Mouse (Mus musculus) stomach, embryonic 14.5 days (tissue): ENCODE measurements around the gene Kcnk12. TPM values are rescaled to one million over a fixed set of nuclear protein-coding genes. Genes with fewer than 3 reads are reported as not detected.

Experiments used
- ATAC-seq: fragments of 200-750 bp; cut with Nextera tagmentation; 2 replicates; pipeline ENCODE4 v1.8.0; 2017; ENCODE audit warnings: low read depth, moderate TSS enrichment; ENCODE audit not compliant: insufficient number of reproducible peaks, insufficient read depth, low FRiP score
- H3K27ac ChIP-seq: fragments of 300-500 bp; sonication (generic); 2 replicates; pipeline ENCODE4 v1.5.1; 2014; ENCODE audit warnings: mild to moderate bottlenecking, low read length, moderate library complexity, mixed read lengths
- H3K27me3 ChIP-seq: fragments of 300-500 bp; sonication (generic); 2 replicates; pipeline ENCODE4 v1.6.1; 2014; ENCODE audit warnings: low read length, control low read depth, mixed read lengths; ENCODE audit not compliant: control insufficient read depth, insufficient read depth
- H3K36me3 ChIP-seq: fragments of 300-500 bp; sonication (generic); 2 replicates; pipeline ENCODE4 v1.6.1; 2014; ENCODE audit warnings: mild to moderate bottlenecking, control low read depth, low read length, moderate library complexity, mixed read lengths; ENCODE audit not compliant: control insufficient read depth, insufficient read depth
- H3K4me1 ChIP-seq: fragments of 300-500 bp; sonication (generic); 2 replicates; pipeline ENCODE4 v1.6.1; 2014; ENCODE audit warnings: low read length, control low read depth, mixed read lengths; ENCODE audit not compliant: control insufficient read depth, insufficient read depth
- H3K4me2 ChIP-seq: fragments of 300-500 bp; sonication (generic); replicated peaks from 2 replicates; pipeline ENCODE4 v1.6.1; 2014; ENCODE audit warnings: low read depth, low read length, control low read depth
- H3K4me3 ChIP-seq: fragments of 300-500 bp; sonication (generic); 2 replicates; pipeline ENCODE4 v1.5.1; 2014; ENCODE audit warnings: low read depth, low read length, control low read depth
- H3K9ac ChIP-seq: fragments of 300-500 bp; sonication (generic); replicated peaks from 2 replicates; pipeline ENCODE4 v1.6.1; 2014; ENCODE audit warnings: low read depth, mild to moderate bottlenecking, control low read depth, low read length, moderate library complexity, mixed read lengths
- H3K9me3 ChIP-seq: fragments of 300-500 bp; sonication (generic); 2 replicates; pipeline ENCODE4 v1.6.1; 2016; ENCODE audit warnings: low read depth, low read length, control low read depth; ENCODE audit not compliant: control insufficient read depth
- WGBS: fragments of 180-500 bp; shearing (Covaris S2); extraction: QIAGEN DNeasy Blood & Tissue Kit; methylation state at CpG from one replicate; pipeline ENCODE4 v1.1.7; 2014; 5-methylcytosine and 5-hydroxymethylcytosine counted together
- polyA plus RNA-seq: library from polyadenylated mRNA; unstranded; fragments of >200 nt; fragmentation: Nextera tagmentation; extraction: Ambion mirVana; gene quantifications from 2 replicates; pipeline ENCODE4 v1.2.1, GENCODE M21; 2014

Gene Kcnk12
- polyA plus RNA-seq, 1 experiment from 2014 or later: not detected

DNA sequence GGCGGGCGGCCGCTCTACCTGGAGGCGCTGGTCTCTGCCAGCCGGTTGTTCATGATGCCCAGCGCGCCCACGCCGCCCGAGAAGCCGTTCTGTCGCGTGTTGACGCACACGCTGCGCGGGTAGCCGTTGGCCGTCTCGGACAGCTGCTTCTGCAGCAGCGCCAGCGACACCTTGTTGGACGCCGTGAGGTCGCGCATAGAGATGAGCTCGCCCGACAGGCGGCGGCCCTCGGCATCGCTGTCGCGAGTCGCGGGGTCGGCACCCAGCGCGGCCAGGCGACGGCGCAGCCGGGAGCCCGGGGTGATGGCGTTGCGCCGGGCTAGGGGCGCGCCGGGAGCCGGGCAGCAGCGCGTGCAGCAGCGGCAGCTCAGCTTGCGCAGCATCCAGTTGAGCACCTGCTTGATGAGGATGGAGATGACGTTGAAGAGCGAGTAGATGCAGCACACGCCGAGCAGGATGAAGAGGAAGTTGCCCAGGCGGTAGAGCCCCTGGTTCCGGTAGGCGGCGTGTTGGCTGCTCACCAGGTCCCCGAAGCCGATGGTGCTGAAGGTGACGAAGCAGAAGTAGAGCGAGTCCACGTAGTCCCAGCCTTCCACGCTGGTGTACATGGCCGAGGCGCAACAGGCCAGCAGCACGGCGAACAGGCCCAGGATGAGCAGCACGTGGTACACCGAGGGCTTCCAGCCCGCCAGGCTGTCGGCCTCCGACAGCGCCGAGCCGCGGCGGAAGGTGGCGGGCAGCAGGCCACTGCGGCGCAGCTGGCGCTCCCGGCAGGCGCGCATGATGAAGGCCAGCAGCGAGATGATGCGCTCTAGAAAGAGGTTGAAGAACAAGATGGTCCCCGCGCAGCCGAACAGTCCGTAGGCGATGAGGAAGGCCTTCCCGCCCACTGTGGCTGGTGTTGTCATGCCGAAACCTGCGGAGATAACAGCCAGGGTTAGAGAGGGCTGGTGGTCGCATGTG lies 51.6 kb downstream of the Kcnk12 start:
- H3K4me1 ChIP-seq: peaks cover 4% of the 10 kb centered on the region; the same call in 1 of the 2 replicates
- WGBS: 3% methylated on average over 101 of the region's 101 CpGs
- H3K9me3 ChIP-seq: no peaks in the 10 kb centered on the region
- H3K4me3 ChIP-seq: peak overlapping the region; percentile 50
- H3K9ac ChIP-seq: no peak overlapping the region
- H3K4me2 ChIP-seq: peak overlapping the region; percentile 91
- peaks cover 39% of the 10 kb centered on the region for H3K27me3 ChIP-seq
- peak; percentile 40; the same call in 1 of the 2 replicates for ATAC-seq
- no peak overlapping the region for H3K27ac ChIP-seq
- H3K36me3 ChIP-seq: no peaks in the 10 kb centered on the region

DNA sequence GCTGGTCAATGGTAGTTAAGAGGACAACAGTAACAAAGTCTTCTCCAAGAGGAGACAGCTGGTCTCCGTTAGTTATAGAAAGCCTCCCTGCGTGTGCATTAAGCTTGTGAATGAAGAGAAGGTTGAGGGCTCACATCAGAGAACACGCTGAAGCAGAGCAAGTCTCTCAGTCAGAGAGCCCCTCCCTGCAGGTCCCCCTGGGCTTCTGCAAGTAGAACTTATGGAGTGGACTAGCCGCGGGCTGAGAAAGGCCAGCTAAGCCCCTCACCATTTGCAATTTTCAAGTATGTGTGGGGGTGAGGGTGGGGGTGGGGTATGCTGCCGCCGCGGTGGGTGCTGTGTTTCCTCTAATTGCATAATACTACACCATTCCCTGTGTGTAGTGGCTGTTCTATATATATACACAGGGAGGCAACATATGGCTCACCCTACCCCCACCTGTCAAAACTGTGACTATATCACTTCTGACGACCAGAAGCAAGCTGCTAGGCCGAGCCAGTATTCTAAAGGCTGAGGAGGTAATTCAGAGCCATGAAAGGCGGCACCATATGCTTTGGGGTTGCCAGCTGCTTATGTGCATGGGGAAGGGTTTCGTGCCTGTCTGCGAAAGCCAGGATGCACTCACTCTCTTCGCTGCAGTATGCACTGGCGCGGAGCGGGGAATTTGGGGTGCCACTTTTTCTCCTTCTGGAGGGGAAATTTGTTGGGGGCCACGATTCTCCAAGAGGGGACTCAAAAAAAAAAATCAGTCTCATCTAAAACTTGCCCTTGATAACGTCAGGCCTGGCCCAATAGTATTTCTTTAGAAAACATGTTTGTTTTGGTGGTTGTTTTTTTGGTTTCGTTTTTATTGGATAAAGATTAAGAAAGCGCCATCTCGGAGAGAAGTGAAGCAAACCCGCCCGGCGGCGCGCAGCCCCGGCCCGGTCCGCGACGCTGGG lies 52.5 kb downstream of the Kcnk12 start:
- Histone ChIP-seq H3K4me2 (peak overlapping the region; percentile 91), H3K9me3 (no peaks in the 10 kb centered on the region), H3K9ac (no peak overlapping the region), H3K27ac (no peak overlapping the region), H3K4me1 (peaks cover 4% of the 10 kb centered on the region; the same call in 1 of the 2 replicates), H3K36me3 (no peaks in the 10 kb centered on the region), H3K4me3 (peak overlapping the region; percentile 50), H3K27me3 (peaks cover 39% of the 10 kb centered on the region)
- WGBS: 12% methylated on average over 32 of the region's 32 CpGs
- no peak for ATAC-seq

DNA sequence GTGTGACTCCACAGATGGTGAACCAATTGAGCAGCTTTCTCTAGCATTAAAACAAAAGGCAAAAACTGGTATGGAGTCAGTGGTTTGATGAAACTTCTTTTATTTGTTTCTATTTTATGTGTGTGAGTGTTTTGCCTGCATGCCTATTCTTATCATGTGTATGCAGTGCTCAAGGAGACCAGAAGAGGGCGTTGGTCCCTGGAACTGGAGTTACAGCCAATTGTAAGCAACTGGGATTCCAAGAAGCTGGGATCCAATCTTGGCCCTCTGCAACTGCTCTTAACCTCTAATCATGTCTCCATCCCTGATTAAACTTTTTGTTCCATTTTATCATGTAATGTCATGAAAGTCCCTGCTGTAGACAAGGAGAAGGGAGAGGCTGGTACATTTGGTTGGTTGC lies 58.0 kb downstream of the Kcnk12 start:
- H3K27ac ChIP-seq: no peak overlapping the region
- H3K9me3 ChIP-seq: no peaks in the 10 kb centered on the region
- H3K4me3 ChIP-seq: no peak overlapping the region
- no peak for ATAC-seq
- no peaks in the 10 kb centered on the region for H3K4me1 ChIP-seq
- H3K9ac ChIP-seq: no peak overlapping the region
- peaks cover 11% of the 10 kb centered on the region; the same call in 1 of the 2 replicates for H3K27me3 ChIP-seq
- WGBS: 32% methylated on average over 1 of the region's 1 CpGs
- no peaks in the 10 kb centered on the region for H3K36me3 ChIP-seq
- H3K4me2 ChIP-seq: no peak overlapping the region

DNA sequence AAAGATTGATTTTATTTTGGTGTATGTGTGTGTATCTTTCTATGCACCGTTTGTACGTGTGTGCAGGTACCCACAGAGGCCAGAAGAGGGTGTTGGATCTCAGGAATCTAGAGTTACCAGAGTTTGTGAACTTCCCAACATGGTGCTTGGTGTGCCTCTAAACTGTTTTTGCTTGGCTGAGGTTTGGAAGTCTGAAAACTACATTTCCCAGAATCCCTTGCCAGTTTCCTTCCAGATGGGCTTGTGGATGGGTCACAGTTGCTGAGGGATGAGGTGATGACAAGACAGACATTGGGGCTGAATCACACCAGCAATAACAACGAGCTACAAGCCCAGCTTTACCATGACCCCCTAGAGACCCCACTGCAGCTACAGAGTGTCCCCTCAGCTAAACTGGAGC lies 60.6 kb downstream of the Kcnk12 start:
- ATAC-seq: no peak
- 78% methylated on average over 3 of the region's 3 CpGs for WGBS

DNA sequence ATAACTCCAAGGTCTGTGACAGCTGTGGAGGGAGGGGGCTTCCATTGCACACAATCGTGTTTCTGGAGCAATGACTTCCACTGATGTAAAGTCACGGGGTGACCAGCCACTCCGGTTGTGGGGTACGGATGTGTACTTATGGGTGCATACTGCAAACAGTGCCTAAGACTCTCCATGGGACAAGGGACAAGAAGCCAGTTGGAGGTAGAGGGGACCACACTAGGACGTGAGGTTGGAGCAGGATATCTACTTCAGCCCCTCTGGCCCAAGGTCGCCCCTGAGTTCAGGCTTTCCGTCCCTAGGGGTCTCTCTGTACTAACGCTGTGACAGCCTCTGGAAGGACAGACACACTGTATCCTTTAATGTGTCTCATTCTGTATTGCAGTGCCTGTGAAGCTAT lies 63.3 kb downstream of the Kcnk12 start:
- peaks cover 2% of the 10 kb centered on the region; the same call in 1 of the 2 replicates for H3K9me3 ChIP-seq
- no peaks in the 10 kb centered on the region for H3K4me1 ChIP-seq
- H3K36me3 ChIP-seq: no peaks in the 10 kb centered on the region
- no peak overlapping the region for H3K27ac ChIP-seq
- ATAC-seq: no peak
- H3K4me2 ChIP-seq: no peak overlapping the region
- no peak overlapping the region for H3K9ac ChIP-seq
- WGBS: 83% methylated on average over 8 of the region's 8 CpGs
- no peak overlapping the region for H3K4me3 ChIP-seq
- H3K27me3 ChIP-seq: no peaks in the 10 kb centered on the region

More for the DNA sequence above, 60.6 kb downstream of the Kcnk12 start:
- Histone ChIP-seq H3K27ac (no peak overlapping the region), H3K4me1 (no peaks in the 10 kb centered on the region), H3K4me3 (no peak overlapping the region), H3K4me2 (no peak overlapping the region), H3K36me3 (no peaks in the 10 kb centered on the region), H3K27me3 (no peaks in the 10 kb centered on the region), H3K9me3 (no peaks in the 10 kb centered on the region), H3K9ac (no peak overlapping the region)

DNA sequence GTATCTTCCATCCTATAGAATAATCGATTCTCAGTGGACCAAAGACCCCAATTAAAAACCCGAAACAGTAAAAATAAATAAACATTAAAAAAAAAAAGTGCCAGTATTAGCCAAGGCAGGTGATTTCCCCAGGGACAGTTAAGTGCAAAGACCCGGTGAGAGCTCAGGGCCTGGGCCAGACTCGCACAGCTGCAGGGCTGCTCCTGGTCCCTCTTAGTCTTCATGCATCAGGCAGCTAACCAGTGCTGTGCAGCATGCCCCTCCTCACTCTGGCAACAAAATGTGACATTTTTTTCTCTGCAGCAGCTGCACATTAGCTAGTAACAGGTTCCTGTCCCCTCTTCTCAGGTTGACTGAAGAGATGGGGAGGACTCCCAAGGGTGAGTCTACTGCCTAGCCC lies 65.8 kb downstream of the Kcnk12 start:
- Histone ChIP-seq H3K4me3 (no peak overlapping the region), H3K9me3 (peaks cover 4% of the 10 kb centered on the region; the same call in 1 of the 2 replicates), H3K9ac (no peak overlapping the region), H3K27ac (no peak overlapping the region), H3K27me3 (no peaks in the 10 kb centered on the region), H3K4me1 (no peaks in the 10 kb centered on the region), H3K4me2 (no peak overlapping the region), H3K36me3 (no peaks in the 10 kb centered on the region)
- 75% methylated on average over 4 of the region's 4 CpGs for WGBS
- ATAC-seq: no peak

DNA sequence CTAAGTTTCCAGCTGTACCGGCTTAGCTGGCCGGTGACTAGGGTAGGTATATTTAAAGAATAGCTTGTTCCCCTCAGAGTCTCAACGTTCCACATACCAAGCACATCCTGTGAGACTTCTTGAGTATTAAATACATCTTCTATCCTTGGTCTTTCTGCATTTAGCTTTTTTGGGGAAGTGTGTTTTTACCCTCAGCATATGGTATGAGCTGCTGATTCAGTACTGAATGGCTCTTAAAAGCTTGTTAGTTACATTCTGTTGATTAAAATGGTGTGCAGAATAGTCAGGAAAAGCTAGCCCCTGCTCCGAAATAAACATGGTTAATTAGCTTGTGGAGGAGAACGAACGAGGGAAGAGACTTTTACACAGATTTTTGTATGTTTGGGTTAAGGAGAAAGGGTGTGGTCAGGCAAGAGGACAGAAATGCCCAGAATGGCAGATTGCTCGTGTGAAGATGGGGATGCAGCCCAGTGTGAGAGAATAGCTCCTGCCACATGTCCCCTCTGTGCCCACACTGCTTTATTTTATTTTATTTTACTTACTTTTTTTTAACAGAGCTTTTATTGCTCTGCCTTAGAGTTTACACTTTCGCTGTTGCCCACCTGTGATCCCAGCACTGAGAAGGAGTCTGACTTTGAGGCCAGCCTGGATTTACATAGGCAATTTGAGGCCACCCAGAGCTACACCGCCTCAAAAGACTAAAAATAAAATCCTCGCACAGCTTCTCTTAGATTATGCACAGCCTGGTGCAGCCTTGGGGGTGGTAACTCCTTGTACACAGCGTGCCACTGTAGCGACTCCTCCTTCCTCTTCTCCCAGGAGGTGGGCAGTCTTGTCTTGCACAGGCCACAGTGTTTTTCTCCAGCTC lies 71.1 kb downstream of the Kcnk12 start:
- Histone ChIP-seq H3K4me3 (no peak overlapping the region), H3K9ac (no peak overlapping the region), H3K9me3 (peaks cover 4% of the 10 kb centered on the region; the same call in 1 of the 2 replicates), H3K4me2 (no peak overlapping the region), H3K4me1 (no peaks in the 10 kb centered on the region), H3K36me3 (peaks cover 3% of the 10 kb centered on the region; the same call in 1 of the 2 replicates), H3K27ac (no peak overlapping the region), H3K27me3 (no peaks in the 10 kb centered on the region)
- WGBS: 92% methylated on average over 12 of the region's 12 CpGs
- ATAC-seq: no peak
